Mouse (Mus musculus) liver, adult 2 months (tissue): ENCODE data around the gene Psmb11.

Experiments used
- CTCF ChIP-seq: fragments of 200-500 bp; IDR thresholded peaks from 2 replicates; pipeline ENCODE4 v1.5.1; 2011; ENCODE audit warnings: low read depth, low read length, control low read depth
- POLR2A ChIP-seq: fragments of 200-500 bp; IDR thresholded peaks from 2 replicates; pipeline ENCODE4 v1.6.1; 2011; ENCODE audit warnings: low read length, control low read depth; ENCODE audit not compliant: insufficient read depth; ENCODE audit errors: extremely low read depth

DNA sequence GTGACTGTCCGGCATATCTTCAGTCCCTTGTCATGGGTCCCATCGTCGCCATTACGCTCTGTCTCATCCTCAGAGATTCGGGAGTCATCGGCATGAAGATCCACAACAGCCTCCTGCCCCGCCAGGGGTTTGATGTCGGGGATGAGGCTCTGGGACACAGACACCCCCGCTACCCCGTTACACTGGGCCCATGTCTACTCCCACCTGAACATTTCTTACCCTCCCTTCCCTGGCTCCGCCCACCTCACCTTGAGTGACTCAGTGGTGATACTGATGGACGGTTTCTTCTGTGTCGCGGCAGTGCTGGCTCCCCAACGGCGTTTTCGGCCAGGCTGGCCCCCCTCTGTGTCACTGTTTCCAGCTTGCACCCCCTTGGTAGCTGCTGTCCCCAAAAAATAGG is 25.2 kb downstream of the Psmb11 start:
- TF ChIP-seq CTCF (no peak), POLR2A (no peak)
